Mouse (Mus musculus): ENCODE results near the gene C2cd3.
"Not testable (repeated sequence)": the region's sequence is repeated elsewhere in the genome, so short reads cannot be mapped to it uniquely, and the experiment has no call there.

Gene C2cd3

GRCm38 (mm10) chr7:100473846-100474454 is 101.9 kb downstream of the C2cd3 start:
- DNase-seq, result no peak

- no peak for DNase-seq
Observed at GRCm38 (mm10) chr7:100474680-100475079, 102.6 kb downstream of the C2cd3 start.

GRCm38 (mm10) chr7:100479100-100479822 is 107.2 kb downstream of the C2cd3 start:
- DNase-seq, result no peak

GRCm38 (mm10) chr7:100479823-100480164 is 107.8 kb downstream of the C2cd3 start:
- peak; percentile 43 for DNase-seq

GRCm38 (mm10) chr7:100480175-100480574 is 108.1 kb downstream of the C2cd3 start:
- no peak for DNase-seq

- not testable (repeated sequence) for DNase-seq
Observed at GRCm38 (mm10) chr7:100482046-100482445, 110.0 kb downstream of the C2cd3 start.

- DNase-seq, result no peak
Observed at GRCm38 (mm10) chr7:100484493-100484892, 112.5 kb downstream of the C2cd3 start.

GRCm38 (mm10) chr7:100487301-100487700 is 115.3 kb downstream of the C2cd3 start:
- no peak for DNase-seq

GRCm38 (mm10) chr7:100488474-100489048 is 116.5 kb downstream of the C2cd3 start:
- peak; percentile 66 for DNase-seq

GRCm38 (mm10) chr7:100492391-100493116 is 120.5 kb downstream of the C2cd3 start:
- peak; percentile 18 for DNase-seq

GRCm38 (mm10) chr7:100493117-100493483 is 121.1 kb downstream of the C2cd3 start, which contains the start of gene Ucp2:
Gene Ucp2 (plus strand): TSS chr7:100493337.
- peak; percentile 79 for DNase-seq

GRCm38 (mm10) chr7:100493484-100494414 is 121.7 kb downstream of the C2cd3 start:
- DNase-seq, result peak; percentile 60

- no peak for DNase-seq
Observed at GRCm38 (mm10) chr7:100494415-100494831, 122.4 kb downstream of the C2cd3 start.

GRCm38 (mm10) chr7:100495042-100495441 is 123.0 kb downstream of the C2cd3 start:
- no peak for DNase-seq

- peak; percentile 75 for DNase-seq
Observed at GRCm38 (mm10) chr7:100495581-100496251, 123.7 kb downstream of the C2cd3 start.

GRCm38 (mm10) chr7:100496371-100496770 is 124.3 kb downstream of the C2cd3 start:
- DNase-seq, result no peak

- DNase-seq, result no peak
Observed at GRCm38 (mm10) chr7:100496791-100497190, 124.8 kb downstream of the C2cd3 start.

- DNase-seq, result no peak
Observed at GRCm38 (mm10) chr7:100497402-100497801, 125.4 kb downstream of the C2cd3 start.

GRCm38 (mm10) chr7:100497982-100498381 is 125.9 kb downstream of the C2cd3 start:
- no peak for DNase-seq

GRCm38 (mm10) chr7:100499465-100499864 is 127.4 kb downstream of the C2cd3 start:
- DNase-seq, result no peak

GRCm38 (mm10) chr7:100500276-100500977 is 128.4 kb downstream of the C2cd3 start:
- DNase-seq, result no peak
